Mouse (Mus musculus) liver, embryonic 13.5 days (tissue): ENCODE measurements around the gene Mlxipl. TPM values are rescaled to one million over a fixed set of nuclear protein-coding genes. Genes with fewer than 3 reads are reported as not detected.

Experiments
- ATAC-seq: fragments of 200-750 bp; cut with Nextera tagmentation; 2 replicates; pipeline ENCODE4 v1.8.0; 2017; ENCODE audit warnings: low read depth, mild to moderate bottlenecking, moderate number of reproducible peaks, moderate library complexity
- DNase-seq: peaks from one replicate; pipeline ENCODE4 v3.0.0; 2022
- H3K27ac ChIP-seq: fragments of 300-500 bp; sonication (generic); 2 replicates; pipeline ENCODE4 v1.5.1; 2015; ENCODE audit warnings: moderate library complexity, mild to moderate bottlenecking, inconsistent platforms
- H3K27me3 ChIP-seq: fragments of 300-500 bp; sonication (generic); 2 replicates; pipeline ENCODE4 v1.6.1; 2015; ENCODE audit warnings: mild to moderate bottlenecking, inconsistent platforms
- H3K36me3 ChIP-seq: fragments of 300-500 bp; sonication (generic); 2 replicates; pipeline ENCODE4 v1.6.1; 2015; ENCODE audit warnings: mild to moderate bottlenecking, inconsistent platforms
- H3K4me1 ChIP-seq: fragments of 300-500 bp; sonication (generic); replicated peaks from 2 replicates; pipeline ENCODE4 v1.6.1; 2015; ENCODE audit warnings: inconsistent platforms
- H3K4me2 ChIP-seq: fragments of 300-500 bp; sonication (generic); 2 replicates; pipeline ENCODE4 v1.6.1; 2015; ENCODE audit warnings: inconsistent platforms, mild to moderate bottlenecking, moderate library complexity
- H3K4me3 ChIP-seq: fragments of 300-500 bp; sonication (generic); replicated peaks from 2 replicates; pipeline ENCODE4 v1.5.1; 2015; ENCODE audit warnings: mild to moderate bottlenecking, inconsistent platforms
- H3K9ac ChIP-seq: fragments of 300-500 bp; sonication (generic); 2 replicates; pipeline ENCODE4 v1.6.1; 2015; ENCODE audit warnings: mild to moderate bottlenecking, inconsistent platforms
- H3K9me3 ChIP-seq: fragments of 300-500 bp; sonication (generic); replicated peaks from 2 replicates; pipeline ENCODE4 v1.6.1; 2016; ENCODE audit warnings: inconsistent platforms
- WGBS: fragments of 180-500 bp; shearing (Covaris S2); methylation state at CpG from one replicate; pipeline ENCODE4 v1.1.7; 2015; ENCODE audit not compliant: insufficient replicate concordance; 5-methylcytosine and 5-hydroxymethylcytosine counted together
- polyA plus RNA-seq: library from polyadenylated mRNA; unstranded; fragments of >200 nt; fragmentation: Nextera tagmentation; extraction: Ambion mirVana; gene quantifications from 2 replicates; pipeline ENCODE4 v1.2.1, GENCODE M21; 2015

Mlxipl gene
- polyA plus RNA-seq, 1 experiment from 2014 or later = 8.5 TPM

- no peaks in the 10 kb centered on the region for H3K36me3 ChIP-seq
- ATAC-seq (no peak), DNase-seq (no peak)
- H3K4me3 ChIP-seq = no peak overlapping the region
- no peak overlapping the region for H3K27ac ChIP-seq
- peaks cover 22% of the 10 kb centered on the region; the same call in 1 of the 2 replicates for H3K27me3 ChIP-seq
- H3K9me3 ChIP-seq = no peaks in the 10 kb centered on the region
- H3K4me2 ChIP-seq = no peak overlapping the region
- no peak overlapping the region for H3K9ac ChIP-seq
- 75% methylated on average over 2 of the region's 2 CpGs for WGBS
- H3K4me1 ChIP-seq = peaks cover 18% of the 10 kb centered on the region
Measured at GRCm38 (mm10) chr5:135079578-135079977, 10.1 kb upstream of the Mlxipl start.

GRCm38 (mm10) chr5:135080539-135080938, 9.2 kb upstream of the Mlxipl start:
- Histone ChIP-seq H3K4me2 (no peak overlapping the region), H3K36me3 (no peaks in the 10 kb centered on the region), H3K9me3 (no peaks in the 10 kb centered on the region), H3K4me3 (no peak overlapping the region), H3K27ac (no peak overlapping the region), H3K4me1 (peaks cover 18% of the 10 kb centered on the region), H3K9ac (no peak overlapping the region), H3K27me3 (peaks cover 22% of the 10 kb centered on the region)
- ATAC-seq (no peak), DNase-seq (no peak)
- WGBS = 64% methylated on average over 5 of the region's 5 CpGs

- DNase-seq = no peak
- 42% methylated on average over 4 of the region's 4 CpGs for WGBS
- H3K9me3 ChIP-seq = no peaks in the 10 kb centered on the region
- ATAC-seq = no peak
- H3K4me3 ChIP-seq = no peak overlapping the region
- no peak overlapping the region for H3K4me2 ChIP-seq
- H3K4me1 ChIP-seq = 0 out of 2 replicates have a peak, but pooled peaks cover 4% of the 10 kb centered on the region
- peaks cover 60% of the 10 kb centered on the region for H3K27me3 ChIP-seq
- no peaks in the 10 kb centered on the region for H3K36me3 ChIP-seq
- H3K9ac ChIP-seq = no peak overlapping the region
- H3K27ac ChIP-seq = no peak overlapping the region
Measured at GRCm38 (mm10) chr5:135086871-135087270, 2.8 kb upstream of the Mlxipl start.

GRCm38 (mm10) chr5:135100981-135101380, 11.3 kb downstream of the Mlxipl start:
- Histone ChIP-seq H3K4me1 (no peaks in the 10 kb centered on the region), H3K27ac (no peak overlapping the region), H3K36me3 (no peaks in the 10 kb centered on the region), H3K4me2 (no peak overlapping the region), H3K4me3 (no peak overlapping the region), H3K9ac (no peak overlapping the region), H3K27me3 (peaks cover 29% of the 10 kb centered on the region), H3K9me3 (no peaks in the 10 kb centered on the region)
- 38% methylated on average over 1 of the region's 1 CpGs for WGBS
- DNase-seq (no peak), ATAC-seq (no peak)

GRCm38 (mm10) chr5:135103999-135104660, 14.4 kb downstream of the Mlxipl start:
- Histone ChIP-seq H3K27ac (no peak overlapping the region), H3K27me3 (peaks cover 52% of the 10 kb centered on the region), H3K36me3 (no peaks in the 10 kb centered on the region), H3K4me1 (peaks cover 16% of the 10 kb centered on the region), H3K4me2 (no peak overlapping the region), H3K9me3 (no peaks in the 10 kb centered on the region), H3K4me3 (no peak overlapping the region), H3K9ac (no peak overlapping the region)
- no peak for DNase-seq
- 52% methylated on average over 11 of the region's 11 CpGs for WGBS
- ATAC-seq = no peak

- no peaks in the 10 kb centered on the region for H3K9me3 ChIP-seq
- peak overlapping the region; percentile 59 for H3K4me3 ChIP-seq
- peak overlapping the region; percentile 70 for H3K4me2 ChIP-seq
- H3K27ac ChIP-seq = peak overlapping the region; percentile 59
- WGBS = under 1% methylated on average over 46 of the region's 48 CpGs
- 0 out of 2 replicates have a peak, but pooled peaks cover 2% of the 10 kb centered on the region for H3K36me3 ChIP-seq
- peak overlapping the region; percentile 52 for H3K9ac ChIP-seq
- peaks cover 16% of the 10 kb centered on the region for H3K4me1 ChIP-seq
- peaks cover 65% of the 10 kb centered on the region for H3K27me3 ChIP-seq
- peak; percentile 69 for ATAC-seq
- peak; percentile 66 for DNase-seq
Measured at GRCm38 (mm10) chr5:135106758-135107256, 17.1 kb downstream of the Mlxipl start.

- Histone ChIP-seq H3K4me2 (peak overlapping the region; percentile 70), H3K9ac (peak overlapping the region; percentile 52), H3K27ac (peak overlapping the region; percentile 59), H3K27me3 (peaks cover 65% of the 10 kb centered on the region), H3K36me3 (0 out of 2 replicates have a peak, but pooled peaks cover 3% of the 10 kb centered on the region), H3K9me3 (no peaks in the 10 kb centered on the region), H3K4me3 (peak overlapping the region; percentile 59), H3K4me1 (peaks cover 16% of the 10 kb centered on the region)
- ATAC-seq = peak; percentile 56
- 12% methylated on average over 40 of the region's 40 CpGs for WGBS
- DNase-seq = peak; percentile 25
Measured at GRCm38 (mm10) chr5:135107521-135108501, 18.1 kb downstream of the Mlxipl start.

GRCm38 (mm10) chr5:135109017-135109416, 19.3 kb downstream of the Mlxipl start:
- peaks cover 16% of the 10 kb centered on the region for H3K4me1 ChIP-seq
- H3K36me3 ChIP-seq = 0 out of 2 replicates have a peak, but pooled peaks cover 3% of the 10 kb centered on the region
- H3K9ac ChIP-seq = no peak overlapping the region
- DNase-seq (no peak), ATAC-seq (no peak)
- 45% methylated on average over 6 of the region's 6 CpGs for WGBS
- H3K27ac ChIP-seq = no peak overlapping the region
- no peaks in the 10 kb centered on the region for H3K9me3 ChIP-seq
- H3K4me3 ChIP-seq = peak overlapping the region; percentile 21; the same call in 1 of the 2 replicates
- peak overlapping the region; percentile 45; the same call in 1 of the 2 replicates for H3K4me2 ChIP-seq
- peaks cover 61% of the 10 kb centered on the region for H3K27me3 ChIP-seq

GRCm38 (mm10) chr5:135109426-135109825, 19.7 kb downstream of the Mlxipl start:
- no peak overlapping the region for H3K27ac ChIP-seq
- no peak overlapping the region for H3K4me3 ChIP-seq
- peaks cover 60% of the 10 kb centered on the region for H3K27me3 ChIP-seq
- H3K9me3 ChIP-seq = no peaks in the 10 kb centered on the region
- ATAC-seq = no peak
- peaks cover 16% of the 10 kb centered on the region for H3K4me1 ChIP-seq
- no peak for DNase-seq
- WGBS = 73% methylated on average over 3 of the region's 3 CpGs
- peak overlapping the region; percentile 45; the same call in 1 of the 2 replicates for H3K4me2 ChIP-seq
- H3K36me3 ChIP-seq = 0 out of 2 replicates have a peak, but pooled peaks cover 3% of the 10 kb centered on the region
- H3K9ac ChIP-seq = no peak overlapping the region

- Histone ChIP-seq H3K27me3 (peaks cover 55% of the 10 kb centered on the region), H3K9me3 (no peaks in the 10 kb centered on the region), H3K4me1 (peaks cover 16% of the 10 kb centered on the region), H3K27ac (no peak overlapping the region), H3K4me3 (no peak overlapping the region), H3K9ac (no peak overlapping the region), H3K4me2 (no peak overlapping the region), H3K36me3 (0 out of 2 replicates have a peak, but pooled peaks cover 3% of the 10 kb centered on the region)
- WGBS = 43% methylated on average over 6 of the region's 6 CpGs
- DNase-seq (no peak), ATAC-seq (no peak)
Measured at GRCm38 (mm10) chr5:135109976-135110375, 20.3 kb downstream of the Mlxipl start.

- Histone ChIP-seq H3K27ac (no peak overlapping the region), H3K4me3 (no peak overlapping the region), H3K4me1 (peaks cover 8% of the 10 kb centered on the region), H3K27me3 (peaks cover 19% of the 10 kb centered on the region), H3K36me3 (peaks cover 7% of the 10 kb centered on the region; the same call in 1 of the 2 replicates), H3K9ac (no peak overlapping the region), H3K9me3 (no peaks in the 10 kb centered on the region), H3K4me2 (no peak overlapping the region)
- WGBS = 77% methylated on average over 12 of the region's 12 CpGs
- DNase-seq (no peak), ATAC-seq (no peak)
Measured at GRCm38 (mm10) chr5:135113782-135114181, 24.1 kb downstream of the Mlxipl start.
